Mouse (Mus musculus): ENCODE results near the gene Klc1. TPM values are rescaled to one million over a fixed set of nuclear protein-coding genes. Genes with fewer than 3 reads are reported as not detected.
A peak's percentile ranks its signal among the peaks of the same experiment; 100 is the strongest.
"Not testable (repeated sequence)": the region's sequence is repeated elsewhere in the genome, so short reads cannot be mapped to it uniquely, and the experiment has no call there.

Klc1 gene
- 113 and 117 TPM in 2 replicates for polyA plus RNA-seq (2016; fragmentation: Nextera tagmentation; extraction: Ambion mirVana)

GRCm38 (mm10) chr12:111758381-111759175 lies at the start of gene Klc1:
Gene Klc1, plus strand, starts transcription at chr12:111758849.
- Histone ChIP-seq H3K4me1 (replicated peaks) (peaks cover 45% of the 10 kb centered on the region), H3K27me3 (replicated peaks) (no peaks in the 10 kb centered on the region), H3K27ac (ENCODE audit: poor library complexity, severe bottlenecking) (peak within 1 kb of the TSS; percentile 85), H3K9me3 (replicated peaks) (no peaks in the 10 kb centered on the region), H3K4me3 (peak within 1 kb of the TSS; percentile 93), H3K36me3 (peaks cover 11% of the 10 kb centered on the region), H3K4me2 (peak within 1 kb of the TSS; percentile 97), H3K9ac (peak within 1 kb of the TSS; percentile 96)
- peak; percentile 86 for ATAC-seq (ENCODE audit: insufficient number of reproducible peaks, low FRiP score)
- under 1% methylated on average over 82 of the region's 85 CpGs for WGBS

GRCm38 (mm10) chr12:111710091-111710490 lies 48.6 kb upstream of the Klc1 start:
- no peak for ATAC-seq (ENCODE audit: insufficient number of reproducible peaks, low FRiP score)
- Histone ChIP-seq H3K9me3 (replicated peaks) (no peaks in the 10 kb centered on the region), H3K27me3 (replicated peaks) (no peaks in the 10 kb centered on the region), H3K36me3 (peaks cover 33% of the 10 kb centered on the region), H3K27ac (ENCODE audit: poor library complexity, severe bottlenecking) (no peak overlapping the region), H3K4me1 (replicated peaks) (peaks cover 38% of the 10 kb centered on the region), H3K4me3 (no peak overlapping the region), H3K4me2 (no peak overlapping the region), H3K9ac (no peak overlapping the region)
- WGBS: 81% methylated on average over 10 of the region's 10 CpGs

- ATAC-seq (ENCODE audit: insufficient number of reproducible peaks, low FRiP score): peak; percentile 31
- under 1% methylated on average over 31 of the region's 33 CpGs for WGBS
Measured at GRCm38 (mm10) chr12:111712476-111712875, 46.2 kb upstream of the Klc1 start.

GRCm38 (mm10) chr12:111713004-111713651 lies 45.5 kb upstream of the Klc1 start, which contains the start of the genes Bag5 and Apopt1:
Gene Bag5, minus strand, starts transcription at chr12:111713257.
Gene Apopt1, plus strand, starts transcription at chr12:111713261.
- Histone ChIP-seq H3K27me3 (replicated peaks) (no peaks in the 10 kb centered on the region), H3K9ac (peak within 1 kb of the TSS; percentile 99)
- under 1% methylated on average over 85 of the region's 86 CpGs for WGBS

More at GRCm38 (mm10) chr12:111712476-111712875, 46.2 kb upstream of the Klc1 start:
- Histone ChIP-seq H3K4me3 (peak overlapping the region; percentile 100), H3K4me1 (replicated peaks) (peaks cover 23% of the 10 kb centered on the region), H3K9me3 (replicated peaks) (no peaks in the 10 kb centered on the region), H3K27me3 (replicated peaks) (no peaks in the 10 kb centered on the region), H3K27ac (ENCODE audit: poor library complexity, severe bottlenecking) (peak overlapping the region; percentile 81), H3K4me2 (peak overlapping the region; percentile 90), H3K36me3 (peaks cover 41% of the 10 kb centered on the region), H3K9ac (peak overlapping the region; percentile 99)

GRCm38 (mm10) chr12:111713880-111714279 lies 44.8 kb upstream of the Klc1 start:
- ATAC-seq (ENCODE audit: insufficient number of reproducible peaks, low FRiP score); H3K9me3 ChIP-seq (replicated peaks); H3K9ac ChIP-seq; H3K27me3 ChIP-seq (replicated peaks); H3K27ac ChIP-seq (ENCODE audit: poor library complexity, severe bottlenecking): not testable (repeated sequence)
- WGBS: 75% methylated on average over 6 of the region's 6 CpGs
- H3K4me2 ChIP-seq: peak overlapping the region; percentile 90
- peaks cover 31% of the 10 kb centered on the region for H3K36me3 ChIP-seq
- H3K4me1 ChIP-seq (replicated peaks): peaks cover 15% of the 10 kb centered on the region
- H3K4me3 ChIP-seq: peak overlapping the region; percentile 100

More at GRCm38 (mm10) chr12:111713004-111713651, 45.5 kb upstream of the Klc1 start, which contains the start of the genes Bag5 and Apopt1:
- Histone ChIP-seq H3K36me3 (peaks cover 36% of the 10 kb centered on the region), H3K9me3 (replicated peaks) (no peaks in the 10 kb centered on the region), H3K4me2 (peak within 1 kb of the TSS; percentile 90), H3K4me1 (replicated peaks) (peaks cover 17% of the 10 kb centered on the region), H3K27ac (ENCODE audit: poor library complexity, severe bottlenecking) (peak within 1 kb of the TSS; percentile 81), H3K4me3 (peak within 1 kb of the TSS; percentile 100)
- peak; percentile 90 for ATAC-seq (ENCODE audit: insufficient number of reproducible peaks, low FRiP score)

GRCm38 (mm10) chr12:111716505-111716904 lies 42.1 kb upstream of the Klc1 start:
- Histone ChIP-seq H3K27ac (ENCODE audit: poor library complexity, severe bottlenecking) (no peak overlapping the region), H3K4me2 (no peak overlapping the region), H3K9ac (no peak overlapping the region), H3K27me3 (replicated peaks) (no peaks in the 10 kb centered on the region), H3K36me3 (peaks cover 11% of the 10 kb centered on the region), H3K4me3 (no peak overlapping the region), H3K4me1 (replicated peaks) (peaks cover 11% of the 10 kb centered on the region), H3K9me3 (replicated peaks) (no peaks in the 10 kb centered on the region)
- WGBS: 95% methylated on average over 7 of the region's 7 CpGs
- ATAC-seq (ENCODE audit: insufficient number of reproducible peaks, low FRiP score): no peak

- Histone ChIP-seq H3K4me1 (replicated peaks) (peaks cover 3% of the 10 kb centered on the region), H3K36me3 (peaks cover 18% of the 10 kb centered on the region), H3K9me3 (replicated peaks) (no peaks in the 10 kb centered on the region), H3K4me2 (no peak overlapping the region), H3K4me3 (no peak overlapping the region), H3K27me3 (replicated peaks) (no peaks in the 10 kb centered on the region), H3K9ac (no peak overlapping the region), H3K27ac (ENCODE audit: poor library complexity, severe bottlenecking) (no peak overlapping the region)
- ATAC-seq (ENCODE audit: insufficient number of reproducible peaks, low FRiP score): no peak
- WGBS: 63% methylated on average over 8 of the region's 8 CpGs
Measured at GRCm38 (mm10) chr12:111718656-111719055, 40.0 kb upstream of the Klc1 start.

- H3K9ac ChIP-seq: no peak overlapping the region
- 83% methylated on average over 4 of the region's 4 CpGs for WGBS
Measured at GRCm38 (mm10) chr12:111720222-111720621, 38.4 kb upstream of the Klc1 start.

GRCm38 (mm10) chr12:111722654-111723053 lies 36.0 kb upstream of the Klc1 start:
- no peak for ATAC-seq (ENCODE audit: insufficient number of reproducible peaks, low FRiP score)
- no peak overlapping the region for H3K27ac ChIP-seq (ENCODE audit: poor library complexity, severe bottlenecking)
- H3K27me3 ChIP-seq (replicated peaks): no peaks in the 10 kb centered on the region
- H3K4me1 ChIP-seq (replicated peaks): peaks cover 8% of the 10 kb centered on the region
- H3K9me3 ChIP-seq (replicated peaks): no peaks in the 10 kb centered on the region
- H3K36me3 ChIP-seq: peaks cover 46% of the 10 kb centered on the region
- H3K4me3 ChIP-seq: no peak overlapping the region
- WGBS: 72% methylated on average over 9 of the region's 9 CpGs
- H3K4me2 ChIP-seq: no peak overlapping the region
- no peak overlapping the region for H3K9ac ChIP-seq

More at GRCm38 (mm10) chr12:111720222-111720621, 38.4 kb upstream of the Klc1 start:
- no peak for ATAC-seq (ENCODE audit: insufficient number of reproducible peaks, low FRiP score)
- no peak overlapping the region for H3K4me3 ChIP-seq
- 0 out of 2 replicates have a peak, but pooled peaks cover 2% of the 10 kb centered on the region for H3K4me1 ChIP-seq (replicated peaks)
- peaks cover 32% of the 10 kb centered on the region for H3K36me3 ChIP-seq
- H3K9me3 ChIP-seq (replicated peaks): no peaks in the 10 kb centered on the region
- no peak overlapping the region for H3K27ac ChIP-seq (ENCODE audit: poor library complexity, severe bottlenecking)
- no peaks in the 10 kb centered on the region for H3K27me3 ChIP-seq (replicated peaks)
- H3K4me2 ChIP-seq: no peak overlapping the region

GRCm38 (mm10) chr12:111724638-111725337 lies 33.9 kb upstream of the Klc1 start:
- Histone ChIP-seq H3K27me3 (replicated peaks) (no peaks in the 10 kb centered on the region), H3K4me2 (no peak overlapping the region), H3K4me1 (replicated peaks) (peaks cover 8% of the 10 kb centered on the region), H3K27ac (ENCODE audit: poor library complexity, severe bottlenecking) (no peak overlapping the region), H3K9ac (no peak overlapping the region), H3K36me3 (peaks cover 58% of the 10 kb centered on the region), H3K9me3 (replicated peaks) (no peaks in the 10 kb centered on the region), H3K4me3 (no peak overlapping the region)
- 65% methylated on average over 6 of the region's 6 CpGs for WGBS
- 0 out of 2 replicates have a peak, but pooled peaks have one; percentile 16 for ATAC-seq (ENCODE audit: insufficient number of reproducible peaks, low FRiP score)

Data from heart, embryonic 12.5 days (tissue).